Mouse (Mus musculus) forebrain, embryonic 13.5 days (tissue): ENCODE measurements at regions not wholly inside any gene's neighbourhood (a gene's known extent, or its start where the extent isn't known, plus 50 kb on each side); places are given as distances from the start of the nearest gene placed in this dataset.

Source experiments
- ATAC-seq: fragments of 200-750 bp; cut with Nextera tagmentation; 2 replicates; pipeline ENCODE4 v1.8.0; 2017
- H3K27ac ChIP-seq: fragments of 300-500 bp; sonication (generic); 2 replicates; pipeline ENCODE4 v1.5.1; 2015; ENCODE audit warnings: inconsistent platforms, mild to moderate bottlenecking, moderate library complexity
- H3K27me3 ChIP-seq: fragments of 300-500 bp; sonication (generic); 2 replicates; pipeline ENCODE4 v1.6.1; 2015; ENCODE audit warnings: mild to moderate bottlenecking, inconsistent platforms
- H3K36me3 ChIP-seq: fragments of 300-500 bp; sonication (generic); 2 replicates; pipeline ENCODE4 v1.6.1; 2015; ENCODE audit warnings: mild to moderate bottlenecking, inconsistent platforms; ENCODE audit not compliant: poor library complexity, severe bottlenecking
- H3K4me1 ChIP-seq: fragments of 300-500 bp; sonication (generic); 2 replicates; pipeline ENCODE4 v1.6.1; 2015; ENCODE audit warnings: inconsistent platforms
- H3K4me2 ChIP-seq: fragments of 300-500 bp; sonication (generic); 2 replicates; pipeline ENCODE4 v1.6.1; 2015; ENCODE audit warnings: inconsistent platforms, mild to moderate bottlenecking, moderate library complexity
- H3K4me3 ChIP-seq: fragments of 300-500 bp; sonication (generic); 2 replicates; pipeline ENCODE4 v1.5.1; 2015; ENCODE audit warnings: mild to moderate bottlenecking, inconsistent platforms
- H3K9ac ChIP-seq: fragments of 300-500 bp; sonication (generic); 2 replicates; pipeline ENCODE4 v1.6.1; 2015; ENCODE audit warnings: mild to moderate bottlenecking, inconsistent platforms
- H3K9me3 ChIP-seq: fragments of 300-500 bp; sonication (generic); replicated peaks from 2 replicates; pipeline ENCODE4 v1.6.1; 2016; ENCODE audit warnings: inconsistent platforms
- WGBS: fragments of 180-500 bp; shearing (Covaris S2); methylation state at CpG from one replicate; pipeline ENCODE4 v1.1.7; 2015; 5-methylcytosine and 5-hydroxymethylcytosine counted together

GRCm38 (mm10) chr11:18601568-18602182 is 417.1 kb downstream of the Meis1 start:
- 82% methylated on average over 6 of the region's 6 CpGs for WGBS

GRCm38 (mm10) chr11:18598349-18598748 is 420.4 kb downstream of the Meis1 start:
- Histone ChIP-seq H3K4me2 (no peak overlapping the region), H3K9me3 (no peaks in the 10 kb centered on the region)

More at GRCm38 (mm10) chr11:18601568-18602182, 417.1 kb downstream of the Meis1 start:
- no peak overlapping the region for H3K9ac ChIP-seq
- H3K4me3 ChIP-seq: no peak overlapping the region
- H3K9me3 ChIP-seq: no peaks in the 10 kb centered on the region
- no peak for ATAC-seq
- no peak overlapping the region for H3K4me2 ChIP-seq
- no peaks in the 10 kb centered on the region for H3K27me3 ChIP-seq
- H3K36me3 ChIP-seq: no peaks in the 10 kb centered on the region
- H3K4me1 ChIP-seq: 0 out of 2 replicates have a peak, but pooled peaks cover 4% of the 10 kb centered on the region
- H3K27ac ChIP-seq: no peak overlapping the region

GRCm38 (mm10) chr11:18596996-18597395 is 421.8 kb downstream of the Meis1 start:
- H3K36me3 ChIP-seq: no peaks in the 10 kb centered on the region
- no peak overlapping the region for H3K27ac ChIP-seq
- no peaks in the 10 kb centered on the region for H3K9me3 ChIP-seq
- no peak overlapping the region for H3K4me2 ChIP-seq
- WGBS: 93% methylated on average over 4 of the region's 4 CpGs
- no peak overlapping the region for H3K9ac ChIP-seq
- H3K4me3 ChIP-seq: no peak overlapping the region
- H3K4me1 ChIP-seq: no peaks in the 10 kb centered on the region
- ATAC-seq: no peak
- no peaks in the 10 kb centered on the region for H3K27me3 ChIP-seq

More at GRCm38 (mm10) chr11:18598349-18598748, 420.4 kb downstream of the Meis1 start:
- H3K36me3 ChIP-seq: no peaks in the 10 kb centered on the region
- WGBS: 78% methylated on average over 3 of the region's 3 CpGs
- H3K4me1 ChIP-seq: no peaks in the 10 kb centered on the region
- H3K27ac ChIP-seq: no peak overlapping the region
- no peaks in the 10 kb centered on the region for H3K27me3 ChIP-seq
- ATAC-seq: no peak
- no peak overlapping the region for H3K4me3 ChIP-seq
- H3K9ac ChIP-seq: no peak overlapping the region

GRCm38 (mm10) chr11:18590487-18590886 is 428.3 kb downstream of the Meis1 start:
- ATAC-seq: no peak
- no peak overlapping the region for H3K4me3 ChIP-seq
- 95% methylated on average over 1 of the region's 1 CpGs for WGBS
- no peaks in the 10 kb centered on the region for H3K36me3 ChIP-seq
- no peaks in the 10 kb centered on the region for H3K9me3 ChIP-seq
- no peak overlapping the region for H3K27ac ChIP-seq
- H3K4me2 ChIP-seq: no peak overlapping the region
- no peak overlapping the region for H3K9ac ChIP-seq
- no peaks in the 10 kb centered on the region for H3K27me3 ChIP-seq
- H3K4me1 ChIP-seq: no peaks in the 10 kb centered on the region

GRCm38 (mm10) chr11:18586468-18586867 is 432.3 kb downstream of the Meis1 start:
- ATAC-seq: no peak
- Histone ChIP-seq H3K9ac (no peak overlapping the region), H3K4me1 (no peaks in the 10 kb centered on the region), H3K27me3 (no peaks in the 10 kb centered on the region), H3K4me2 (no peak overlapping the region), H3K36me3 (no peaks in the 10 kb centered on the region), H3K4me3 (no peak overlapping the region), H3K9me3 (no peaks in the 10 kb centered on the region), H3K27ac (no peak overlapping the region)
- WGBS: 76% methylated on average over 3 of the region's 3 CpGs

- Histone ChIP-seq H3K4me2 (no peak overlapping the region), H3K4me3 (no peak overlapping the region), H3K27ac (no peak overlapping the region), H3K27me3 (no peaks in the 10 kb centered on the region), H3K9me3 (no peaks in the 10 kb centered on the region), H3K36me3 (no peaks in the 10 kb centered on the region), H3K9ac (no peak overlapping the region), H3K4me1 (no peaks in the 10 kb centered on the region)
- no peak for ATAC-seq
- WGBS: 58% methylated on average over 8 of the region's 8 CpGs
Measured at GRCm38 (mm10) chr11:18585031-18585430, 433.8 kb downstream of the Meis1 start.

- Histone ChIP-seq H3K4me2 (no peak overlapping the region), H3K27me3 (no peaks in the 10 kb centered on the region), H3K4me1 (no peaks in the 10 kb centered on the region), H3K9me3 (no peaks in the 10 kb centered on the region), H3K4me3 (no peak overlapping the region), H3K36me3 (no peaks in the 10 kb centered on the region), H3K9ac (no peak overlapping the region), H3K27ac (no peak overlapping the region)
- ATAC-seq: no peak
- 81% methylated on average over 1 of the region's 1 CpGs for WGBS
Measured at GRCm38 (mm10) chr11:18582781-18583161, 436.0 kb downstream of the Meis1 start.

GRCm38 (mm10) chr11:18581997-18582780 is 436.6 kb downstream of the Meis1 start:
- Histone ChIP-seq H3K27ac (no peak overlapping the region), H3K4me2 (no peak overlapping the region), H3K36me3 (no peaks in the 10 kb centered on the region), H3K4me3 (no peak overlapping the region), H3K4me1 (no peaks in the 10 kb centered on the region), H3K9me3 (no peaks in the 10 kb centered on the region), H3K27me3 (no peaks in the 10 kb centered on the region), H3K9ac (no peak overlapping the region)
- peak; percentile 20; the same call in 1 of the 2 replicates for ATAC-seq
- WGBS: 64% methylated on average over 2 of the region's 2 CpGs

- 81% methylated on average over 8 of the region's 8 CpGs for WGBS
Measured at GRCm38 (mm10) chr11:18581078-18581800, 437.5 kb downstream of the Meis1 start.

GRCm38 (mm10) chr11:18571557-18572209 is 447.1 kb downstream of the Meis1 start:
- ATAC-seq: no peak
- Histone ChIP-seq H3K27me3 (no peaks in the 10 kb centered on the region), H3K27ac (no peak overlapping the region), H3K36me3 (no peaks in the 10 kb centered on the region), H3K4me2 (no peak overlapping the region), H3K4me1 (no peaks in the 10 kb centered on the region), H3K4me3 (no peak overlapping the region), H3K9ac (no peak overlapping the region), H3K9me3 (no peaks in the 10 kb centered on the region)
- WGBS: 88% methylated on average over 4 of the region's 4 CpGs

More at GRCm38 (mm10) chr11:18581078-18581800, 437.5 kb downstream of the Meis1 start:
- ATAC-seq: peak; percentile 69; the same call in 1 of the 2 replicates
- H3K4me1 ChIP-seq: no peaks in the 10 kb centered on the region
- H3K27ac ChIP-seq: no peak overlapping the region
- no peak overlapping the region for H3K9ac ChIP-seq
- no peaks in the 10 kb centered on the region for H3K27me3 ChIP-seq
- no peaks in the 10 kb centered on the region for H3K9me3 ChIP-seq
- no peaks in the 10 kb centered on the region for H3K36me3 ChIP-seq
- no peak overlapping the region for H3K4me2 ChIP-seq
- H3K4me3 ChIP-seq: no peak overlapping the region

- H3K4me2 ChIP-seq: no peak overlapping the region
- WGBS: 86% methylated on average over 2 of the region's 2 CpGs
- ATAC-seq: no peak
Measured at GRCm38 (mm10) chr11:18563011-18563410, 455.8 kb downstream of the Meis1 start.

GRCm38 (mm10) chr11:18558665-18559064 is 460.1 kb downstream of the Meis1 start:
- no peaks in the 10 kb centered on the region for H3K4me1 ChIP-seq
- no peak overlapping the region for H3K4me2 ChIP-seq
- H3K36me3 ChIP-seq: no peaks in the 10 kb centered on the region
- H3K4me3 ChIP-seq: no peak overlapping the region
- H3K27me3 ChIP-seq: no peaks in the 10 kb centered on the region
- no peaks in the 10 kb centered on the region for H3K9me3 ChIP-seq
- WGBS: 54% methylated on average over 4 of the region's 4 CpGs
- no peak overlapping the region for H3K9ac ChIP-seq
- no peak for ATAC-seq
- no peak overlapping the region for H3K27ac ChIP-seq

More at GRCm38 (mm10) chr11:18563011-18563410, 455.8 kb downstream of the Meis1 start:
- Histone ChIP-seq H3K4me1 (no peaks in the 10 kb centered on the region), H3K9ac (no peak overlapping the region), H3K4me3 (no peak overlapping the region), H3K27me3 (no peaks in the 10 kb centered on the region), H3K9me3 (no peaks in the 10 kb centered on the region), H3K36me3 (no peaks in the 10 kb centered on the region), H3K27ac (no peak overlapping the region)
